Mouse (Mus musculus): ENCODE measurements around the gene Gtpbp1. TPM values are rescaled to one million over a fixed set of nuclear protein-coding genes. Genes with fewer than 3 reads are reported as not detected.
A peak's percentile ranks its signal among the peaks of the same experiment; 100 is the strongest.
"Not testable (repeated sequence)": the region's sequence is repeated elsewhere in the genome, so short reads cannot be mapped to it uniquely, and the experiment has no call there.

The Gtpbp1 gene
- polyA plus RNA-seq, 1 experiment from 2014 or later: 51.4 TPM

DNA sequence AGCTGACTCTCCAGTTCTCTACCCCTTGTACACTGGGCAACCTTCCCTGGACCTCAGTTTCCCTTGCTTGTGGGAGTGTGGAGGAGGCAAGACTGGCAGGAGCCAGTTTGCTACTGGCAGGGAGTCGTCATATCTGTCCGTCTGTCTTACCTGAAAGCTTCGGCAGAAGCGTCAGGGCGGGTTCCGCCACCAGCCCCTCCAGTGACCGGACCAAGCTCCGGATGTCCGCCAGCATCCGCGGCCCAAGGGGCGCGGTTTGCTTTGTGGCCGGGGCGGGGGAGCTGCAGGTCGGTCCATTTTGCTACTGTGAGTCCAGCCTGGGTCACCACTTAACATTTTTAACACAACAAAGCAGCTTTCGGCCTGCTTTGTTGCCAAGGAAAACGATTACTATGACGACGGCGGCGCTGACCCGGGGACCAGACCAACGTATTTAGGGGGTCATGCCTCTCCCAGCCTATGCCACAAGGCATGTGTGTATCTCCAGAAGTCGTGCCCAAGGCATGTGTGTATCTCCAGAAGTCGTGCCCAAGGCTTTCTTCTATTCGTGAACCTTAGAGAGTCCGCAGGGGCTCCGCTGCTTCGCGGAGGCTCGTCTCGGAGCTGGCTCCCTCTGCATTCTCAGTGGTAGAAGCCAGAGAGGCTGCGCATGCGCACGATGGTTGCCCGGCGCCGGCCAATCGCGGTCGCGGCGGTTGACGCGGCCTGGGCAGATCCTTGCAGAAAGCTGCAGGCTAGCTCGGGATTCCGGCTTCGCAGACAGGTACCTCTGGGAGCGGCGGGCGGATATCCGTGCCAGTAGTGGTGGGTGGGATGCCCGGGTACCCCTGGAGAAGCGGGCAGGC is 31.9 kb upstream of the Gtpbp1 start, which contains the start of the genes Fam227a and Cby1:
TSS of gene Fam227a (minus strand) at position 426 of the 845 bp plus-strand sequence.
TSS of gene Cby1 (plus strand) at position 669 of the 845 bp plus-strand sequence.
- under 1% methylated on average over 55 of the region's 55 CpGs for WGBS
- peak within 1 kb of the TSS; percentile 87 for H3K4me2 ChIP-seq (ENCODE audit: low read length)
- H3K27ac ChIP-seq (ENCODE audit: low read length): peak within 1 kb of the TSS; percentile 99
- H3K4me1 ChIP-seq (ENCODE audit: control insufficient read depth, insufficient read depth, low read length): peaks cover 10% of the 10 kb centered on the region
- H3K4me3 ChIP-seq (ENCODE audit: low read depth, low read length): peak within 1 kb of the TSS; percentile 88
- ATAC-seq: peak; percentile 89
- no peaks in the 10 kb centered on the region for H3K27me3 ChIP-seq (ENCODE audit: control insufficient read depth, insufficient read depth, low read depth, low read length)
- H3K9ac ChIP-seq (ENCODE audit: low read depth, low read length): peak within 1 kb of the TSS; percentile 92
- no peaks in the 10 kb centered on the region for H3K9me3 ChIP-seq (replicated peaks; ENCODE audit: control insufficient read depth, low read length, poor library complexity, severe bottlenecking)
- 0 out of 2 replicates have a peak, but pooled peaks cover 2% of the 10 kb centered on the region for H3K36me3 ChIP-seq (ENCODE audit: control insufficient read depth, insufficient read depth, low read length)

DNA sequence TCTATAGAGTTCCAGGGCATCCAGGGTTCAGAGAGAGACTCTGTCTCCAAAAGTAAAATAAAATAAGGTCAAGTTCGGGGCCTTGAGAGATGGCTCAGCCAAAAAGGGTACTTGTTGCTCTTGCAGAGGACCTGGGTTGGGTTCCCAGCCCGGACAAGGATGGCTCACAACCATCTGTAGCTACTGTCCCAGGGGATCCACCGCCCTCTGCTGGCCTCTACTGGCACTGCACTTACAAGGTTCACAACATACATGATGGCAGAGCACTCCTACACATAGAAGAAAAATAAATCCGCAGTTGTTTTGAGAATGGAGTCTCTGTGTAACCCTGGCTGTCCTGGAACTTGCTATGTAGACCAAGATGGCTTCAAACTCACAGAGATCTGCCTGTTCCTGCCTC is 28.8 kb upstream of the Gtpbp1 start:
- Histone ChIP-seq H3K4me1 (ENCODE audit: control insufficient read depth, insufficient read depth, low read length) (peaks cover 10% of the 10 kb centered on the region), H3K4me2 (ENCODE audit: low read length) (no peak overlapping the region), H3K27ac (ENCODE audit: low read length) (no peak overlapping the region), H3K27me3 (ENCODE audit: control insufficient read depth, insufficient read depth, low read depth, low read length) (no peaks in the 10 kb centered on the region), H3K9ac (ENCODE audit: low read depth, low read length) (no peak overlapping the region), H3K9me3 (replicated peaks; ENCODE audit: control insufficient read depth, low read length, poor library complexity, severe bottlenecking) (no peaks in the 10 kb centered on the region), H3K36me3 (ENCODE audit: control insufficient read depth, insufficient read depth, low read length) (peaks cover 12% of the 10 kb centered on the region), H3K4me3 (ENCODE audit: low read depth, low read length) (no peak overlapping the region)
- 75% methylated on average over 4 of the region's 4 CpGs for WGBS
- ATAC-seq: no peak

DNA sequence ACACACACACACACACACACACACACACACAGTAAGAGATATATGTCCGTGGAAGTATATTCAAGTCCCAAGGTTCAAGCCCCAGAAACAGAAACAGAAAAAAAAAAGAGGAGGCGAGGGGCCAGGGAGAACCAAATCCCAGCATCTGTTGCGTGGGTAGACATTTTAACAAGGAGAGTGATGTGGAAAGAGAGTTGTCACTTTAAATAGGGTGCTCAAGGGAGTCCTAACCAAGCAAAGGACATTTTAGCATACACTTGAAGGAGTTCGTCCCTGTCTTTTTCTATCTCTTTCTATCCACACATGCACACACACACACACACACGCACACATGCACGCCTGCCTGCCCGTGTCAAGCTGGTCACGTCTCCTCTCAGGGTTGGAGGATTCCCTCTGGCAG is 26.0 kb upstream of the Gtpbp1 start:
- Histone ChIP-seq H3K4me2 (ENCODE audit: low read length) (no peak overlapping the region), H3K4me1 (ENCODE audit: control insufficient read depth, insufficient read depth, low read length) (peaks cover 5% of the 10 kb centered on the region), H3K27me3 (ENCODE audit: control insufficient read depth, insufficient read depth, low read depth, low read length) (no peaks in the 10 kb centered on the region), H3K27ac (ENCODE audit: low read length) (no peak overlapping the region), H3K36me3 (ENCODE audit: control insufficient read depth, insufficient read depth, low read length) (peaks cover 19% of the 10 kb centered on the region), H3K9ac (ENCODE audit: low read depth, low read length) (no peak overlapping the region), H3K4me3 (ENCODE audit: low read depth, low read length) (no peak overlapping the region), H3K9me3 (replicated peaks; ENCODE audit: control insufficient read depth, low read length, poor library complexity, severe bottlenecking) (no peaks in the 10 kb centered on the region)
- no peak for ATAC-seq
- WGBS: 90% methylated on average over 8 of the region's 8 CpGs

DNA sequence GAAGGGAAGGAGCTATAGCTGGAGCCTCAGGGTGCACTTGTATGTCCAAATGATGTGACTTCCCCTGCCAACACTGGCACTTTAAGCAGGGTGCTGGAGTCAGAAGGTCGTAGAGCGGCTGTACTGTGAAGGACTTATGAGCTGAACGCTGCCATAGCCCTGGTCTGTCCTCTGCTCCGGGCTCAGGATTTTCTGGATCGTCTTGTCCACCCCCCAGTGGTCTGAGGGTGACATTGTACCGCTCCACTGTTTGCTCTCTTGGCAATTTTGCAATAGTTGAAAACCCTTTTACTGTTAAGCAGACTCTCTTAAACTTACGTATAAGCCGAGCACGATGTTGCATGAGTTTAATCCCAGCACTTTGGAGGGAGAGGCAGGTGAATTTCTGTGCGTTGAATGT is 21.4 kb upstream of the Gtpbp1 start:
- H3K36me3 ChIP-seq (ENCODE audit: control insufficient read depth, insufficient read depth, low read length): peaks cover 22% of the 10 kb centered on the region
- H3K4me3 ChIP-seq (ENCODE audit: low read depth, low read length): no peak overlapping the region
- no peaks in the 10 kb centered on the region for H3K9me3 ChIP-seq (replicated peaks; ENCODE audit: control insufficient read depth, low read length, poor library complexity, severe bottlenecking)
- H3K27me3 ChIP-seq (ENCODE audit: control insufficient read depth, insufficient read depth, low read depth, low read length): no peaks in the 10 kb centered on the region
- H3K9ac ChIP-seq (ENCODE audit: low read depth, low read length): no peak overlapping the region
- H3K27ac ChIP-seq (ENCODE audit: low read length): no peak overlapping the region
- ATAC-seq: no peak
- peaks cover 6% of the 10 kb centered on the region for H3K4me1 ChIP-seq (ENCODE audit: control insufficient read depth, insufficient read depth, low read length)
- no peak overlapping the region for H3K4me2 ChIP-seq (ENCODE audit: low read length)
- WGBS: 74% methylated on average over 10 of the region's 10 CpGs

DNA sequence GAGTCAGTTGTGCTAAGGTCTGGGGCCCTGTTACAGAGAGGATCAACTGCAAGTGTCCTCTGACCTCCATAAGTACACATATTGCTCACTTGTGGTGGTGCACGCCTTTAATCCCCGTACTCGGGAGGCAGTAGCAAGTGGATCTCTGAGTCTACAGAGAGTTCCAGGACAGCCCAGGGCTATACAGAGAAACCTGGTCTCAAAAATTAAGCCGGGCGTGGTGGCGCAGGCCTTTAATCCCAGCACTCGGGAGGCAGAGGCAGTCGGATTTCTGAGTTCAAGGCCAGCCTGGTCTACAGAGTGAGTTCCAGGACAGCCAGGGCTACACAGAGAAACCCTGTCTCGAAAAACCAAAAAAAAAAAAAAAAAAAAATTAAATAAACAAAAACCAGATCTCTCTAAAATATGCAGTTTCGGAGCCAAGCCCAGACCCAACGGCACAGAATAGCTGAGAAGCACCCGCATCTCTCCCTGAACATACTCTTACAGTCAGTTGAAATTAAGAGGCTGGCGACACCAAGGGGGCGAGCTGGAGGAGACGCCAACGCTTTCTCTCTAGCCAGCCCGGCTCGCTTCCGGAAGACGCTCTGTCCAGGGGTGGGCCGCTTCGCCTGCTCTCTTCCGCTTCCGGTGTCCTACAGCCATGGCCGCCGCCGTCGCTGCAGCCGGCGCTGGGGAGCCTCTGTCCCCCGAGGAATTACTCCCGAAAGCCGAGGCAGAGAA is 20.2 kb upstream of the Gtpbp1 start, which contains the start of gene Tomm22:
TSS of gene Tomm22 (plus strand) at position 613 of the 723 bp plus-strand sequence.
- Histone ChIP-seq H3K27me3 (ENCODE audit: control insufficient read depth, insufficient read depth, low read depth, low read length) (no peaks in the 10 kb centered on the region), H3K36me3 (ENCODE audit: control insufficient read depth, insufficient read depth, low read length) (peaks cover 25% of the 10 kb centered on the region), H3K27ac (ENCODE audit: low read length) (peak within 1 kb of the TSS; percentile 53), H3K9me3 (replicated peaks; ENCODE audit: control insufficient read depth, low read length, poor library complexity, severe bottlenecking) (no peaks in the 10 kb centered on the region), H3K9ac (ENCODE audit: low read depth, low read length) (peak within 1 kb of the TSS; percentile 79), H3K4me3 (ENCODE audit: low read depth, low read length) (peak within 1 kb of the TSS; percentile 82), H3K4me1 (ENCODE audit: control insufficient read depth, insufficient read depth, low read length) (peaks cover 6% of the 10 kb centered on the region), H3K4me2 (ENCODE audit: low read length) (peak within 1 kb of the TSS; percentile 78)
- ATAC-seq: peak; percentile 98
- WGBS: 18% methylated on average over 33 of the region's 33 CpGs

DNA sequence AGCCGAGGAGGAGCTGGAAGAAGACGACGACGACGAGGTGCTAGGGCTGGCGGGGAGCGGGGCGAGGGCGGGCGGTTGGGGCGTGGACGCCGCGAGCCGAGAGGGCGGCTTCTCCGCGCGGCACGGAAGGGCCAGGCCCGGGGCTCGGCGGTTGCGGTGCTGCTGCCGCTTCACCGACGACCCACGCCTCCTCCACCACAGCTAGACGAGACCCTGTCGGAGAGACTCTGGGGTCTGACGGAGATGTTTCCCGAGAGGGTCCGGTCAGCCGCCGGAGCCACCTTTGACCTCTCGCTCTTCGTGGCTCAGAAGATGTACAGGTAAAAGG is 19.7 kb upstream of the Gtpbp1 start:
- under 1% methylated on average over 35 of the region's 37 CpGs for WGBS
- Histone ChIP-seq H3K4me2 (ENCODE audit: low read length) (peak overlapping the region; percentile 78), H3K9ac (ENCODE audit: low read depth, low read length) (peak overlapping the region; percentile 79), H3K9me3 (replicated peaks; ENCODE audit: control insufficient read depth, low read length, poor library complexity, severe bottlenecking) (no peaks in the 10 kb centered on the region), H3K27me3 (ENCODE audit: control insufficient read depth, insufficient read depth, low read depth, low read length) (no peaks in the 10 kb centered on the region), H3K4me3 (ENCODE audit: low read depth, low read length) (peak overlapping the region; percentile 82), H3K4me1 (ENCODE audit: control insufficient read depth, insufficient read depth, low read length) (peaks cover 6% of the 10 kb centered on the region), H3K36me3 (ENCODE audit: control insufficient read depth, insufficient read depth, low read length) (peaks cover 27% of the 10 kb centered on the region), H3K27ac (ENCODE audit: low read length) (peak overlapping the region; percentile 53)
- peak; percentile 66 for ATAC-seq

DNA sequence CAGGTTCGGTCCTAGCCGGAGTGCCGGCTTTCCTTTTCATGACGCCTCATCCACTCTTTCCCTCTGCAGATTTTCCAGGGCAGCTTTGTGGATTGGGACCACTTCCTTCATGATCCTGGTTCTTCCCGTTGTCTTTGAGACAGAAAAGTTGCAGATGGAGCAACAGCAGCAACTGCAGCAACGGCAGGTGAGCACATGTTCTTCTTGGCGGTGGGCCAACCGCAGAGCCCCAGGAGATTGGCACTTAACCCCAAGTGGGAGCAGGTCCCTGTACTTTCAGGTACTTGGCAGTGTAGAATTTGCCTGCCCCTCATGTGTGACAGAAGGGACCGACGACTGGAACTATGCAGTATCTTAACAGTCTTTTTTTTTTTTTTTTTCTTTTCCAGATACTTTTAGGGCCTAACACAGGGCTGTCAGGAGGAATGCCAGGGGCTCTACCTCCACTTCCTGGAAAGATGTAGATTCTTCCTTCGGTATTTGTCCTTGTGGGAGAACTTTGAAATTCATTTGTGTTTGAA is 18.8 kb upstream of the Gtpbp1 start:
- 85% methylated on average over 11 of the region's 11 CpGs for WGBS
- Histone ChIP-seq H3K36me3 (ENCODE audit: control insufficient read depth, insufficient read depth, low read length) (peaks cover 20% of the 10 kb centered on the region), H3K4me3 (ENCODE audit: low read depth, low read length) (peak overlapping the region; percentile 82; the same call in 1 of the 2 replicates), H3K4me2 (ENCODE audit: low read length) (peak overlapping the region; percentile 78)
- H3K27ac ChIP-seq (ENCODE audit: low read length); H3K27me3 ChIP-seq (ENCODE audit: control insufficient read depth, insufficient read depth, low read depth, low read length); H3K9ac ChIP-seq (ENCODE audit: low read depth, low read length); H3K4me1 ChIP-seq (ENCODE audit: control insufficient read depth, insufficient read depth, low read length); H3K9me3 ChIP-seq (replicated peaks; ENCODE audit: control insufficient read depth, low read length, poor library complexity, severe bottlenecking); ATAC-seq: not testable (repeated sequence)

DNA sequence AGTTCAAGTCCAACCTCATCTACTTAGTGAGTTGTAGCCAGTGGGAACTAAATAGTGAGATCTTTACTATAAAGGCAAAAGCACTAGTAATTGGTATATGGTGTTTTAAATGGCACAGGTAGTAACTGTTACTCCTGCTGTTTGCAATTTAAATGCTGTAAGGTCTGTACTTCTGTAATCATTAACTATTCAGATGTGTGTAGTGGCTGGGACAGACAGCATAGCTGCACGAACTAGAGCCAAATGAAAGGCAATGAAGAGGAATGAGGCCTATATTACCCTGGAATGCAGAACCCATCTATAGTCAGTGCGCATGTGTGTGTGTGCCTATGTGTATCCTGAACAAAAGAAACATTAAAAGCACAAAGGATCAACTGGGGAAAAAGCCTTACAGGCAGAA is 12.7 kb upstream of the Gtpbp1 start:
- Histone ChIP-seq H3K4me2 (ENCODE audit: low read length) (no peak overlapping the region), H3K9ac (ENCODE audit: low read depth, low read length) (no peak overlapping the region), H3K4me1 (ENCODE audit: control insufficient read depth, insufficient read depth, low read length) (peaks cover 11% of the 10 kb centered on the region), H3K27ac (ENCODE audit: low read length) (no peak overlapping the region), H3K36me3 (ENCODE audit: control insufficient read depth, insufficient read depth, low read length) (peaks cover 13% of the 10 kb centered on the region), H3K27me3 (ENCODE audit: control insufficient read depth, insufficient read depth, low read depth, low read length) (no peaks in the 10 kb centered on the region), H3K9me3 (replicated peaks; ENCODE audit: control insufficient read depth, low read length, poor library complexity, severe bottlenecking) (no peaks in the 10 kb centered on the region), H3K4me3 (ENCODE audit: low read depth, low read length) (no peak overlapping the region)
- no peak for ATAC-seq
- WGBS: 91% methylated on average over 2 of the region's 2 CpGs

Data from midbrain, embryonic 16.5 days (tissue).